Mouse (Mus musculus) limb, embryonic 10.5 days (tissue): ENCODE measurements around the gene Ctu2. TPM values are rescaled to one million over a fixed set of nuclear protein-coding genes. Genes with fewer than 3 reads are reported as not detected.
A peak's percentile ranks its signal among the peaks of the same experiment; 100 is the strongest.

Experiments used
- DNase-seq: peaks from one replicate; pipeline ENCODE4 v3.0.0-alpha.2; 2017; ENCODE audit warnings: low spot score
- H3K27ac ChIP-seq: fragments of 300-500 bp; sonication (generic); 2 replicates; pipeline ENCODE4 v1.5.1; 2016; ENCODE audit warnings: mild to moderate bottlenecking
- H3K27me3 ChIP-seq: fragments of 300-500 bp; sonication (generic); 2 replicates; pipeline ENCODE4 v1.6.1; 2016; ENCODE audit warnings: low read depth, mild to moderate bottlenecking; ENCODE audit not compliant: poor library complexity, severe bottlenecking
- H3K36me3 ChIP-seq: fragments of 300-500 bp; sonication (generic); 2 replicates; pipeline ENCODE4 v1.6.1; 2016; ENCODE audit warnings: mild to moderate bottlenecking, moderate library complexity
- H3K4me1 ChIP-seq: fragments of 300-500 bp; sonication (generic); 2 replicates; pipeline ENCODE4 v1.6.1; 2016
- H3K4me3 ChIP-seq: fragments of 300-500 bp; sonication (generic); 2 replicates; pipeline ENCODE4 v1.5.1; 2016; ENCODE audit warnings: mild to moderate bottlenecking, moderate library complexity
- H3K9me3 ChIP-seq: fragments of 300-500 bp; sonication (generic); replicated peaks from 2 replicates; pipeline ENCODE4 v1.6.1; 2016; ENCODE audit warnings: mild to moderate bottlenecking
- WGBS: fragments of 180-500 bp; shearing (Covaris S2); methylation state at CpG from one replicate; pipeline ENCODE4 v1.1.7; 2016; 5-methylcytosine and 5-hydroxymethylcytosine counted together
- polyA plus RNA-seq: library from polyadenylated mRNA; unstranded; fragments of >200 nt; fragmentation: Nextera tagmentation; extraction: Ambion mirVana; gene quantifications from 2 replicates; pipeline ENCODE4 v1.2.1, GENCODE M21; 2016

Gene Ctu2
- polyA plus RNA-seq, 1 experiment from 2014 or later = 80.3 TPM

DNA sequence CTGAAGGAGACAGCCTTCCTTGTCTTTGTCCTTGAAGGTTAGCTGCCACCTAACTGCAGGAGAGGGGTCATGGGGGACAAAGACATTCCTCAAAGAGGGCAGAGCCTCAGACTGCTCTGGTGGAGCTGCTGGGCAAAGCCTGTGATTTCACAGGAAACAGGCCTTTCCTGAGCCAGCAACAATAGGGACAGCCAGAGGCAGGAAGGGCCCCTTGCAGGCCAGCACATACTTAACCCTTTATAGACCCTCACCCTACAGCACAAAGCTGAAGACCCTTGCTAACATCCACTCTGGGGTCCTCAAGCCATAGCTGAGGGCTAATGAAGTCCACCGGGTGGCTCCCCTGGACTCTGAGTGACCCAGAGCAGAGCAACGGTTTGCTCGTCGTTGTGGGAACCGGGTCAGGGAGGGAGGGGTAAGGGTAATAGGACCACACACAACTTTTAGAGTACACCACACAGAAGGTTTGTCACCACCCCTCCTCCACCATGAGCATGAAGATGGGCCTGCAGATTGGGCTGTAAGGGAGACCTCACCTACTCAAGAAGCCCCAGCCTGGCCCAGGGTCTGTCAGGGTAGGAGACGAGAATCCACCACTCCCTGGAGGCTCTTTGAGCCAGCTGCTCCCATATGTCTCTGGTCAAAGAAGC is 41.7 kb downstream of the Ctu2 start:
- 17% methylated on average over 6 of the region's 6 CpGs for WGBS

GRCm38 (mm10) chr8:122520611-122521010 is 44.7 kb downstream of the Ctu2 start:
- peaks cover 73% of the 10 kb centered on the region for H3K4me1 ChIP-seq
- H3K4me3 ChIP-seq = no peak overlapping the region
- no peaks in the 10 kb centered on the region for H3K27me3 ChIP-seq
- H3K9me3 ChIP-seq = no peaks in the 10 kb centered on the region
- peak overlapping the region; percentile 56 for H3K27ac ChIP-seq
- no peaks in the 10 kb centered on the region for H3K36me3 ChIP-seq
- 88% methylated on average over 11 of the region's 11 CpGs for WGBS
- DNase-seq = no peak

More for the DNA sequence above, 41.7 kb downstream of the Ctu2 start:
- H3K9me3 ChIP-seq = no peaks in the 10 kb centered on the region
- H3K4me3 ChIP-seq = peak overlapping the region; percentile 20; the same call in 1 of the 2 replicates
- H3K36me3 ChIP-seq = peaks cover 10% of the 10 kb centered on the region
- DNase-seq = peak; percentile 52
- H3K4me1 ChIP-seq = peaks cover 57% of the 10 kb centered on the region
- peak overlapping the region; percentile 90 for H3K27ac ChIP-seq
- no peaks in the 10 kb centered on the region for H3K27me3 ChIP-seq

- Histone ChIP-seq H3K36me3 (peaks cover 3% of the 10 kb centered on the region; the same call in 1 of the 2 replicates), H3K4me3 (peak overlapping the region; percentile 28), H3K4me1 (peaks cover 73% of the 10 kb centered on the region), H3K27me3 (no peaks in the 10 kb centered on the region), H3K9me3 (no peaks in the 10 kb centered on the region), H3K27ac (peak overlapping the region; percentile 81)
- WGBS = 47% methylated on average over 14 of the region's 14 CpGs
- DNase-seq = peak; percentile 48
Measured at GRCm38 (mm10) chr8:122522796-122523651, 47.1 kb downstream of the Ctu2 start.

DNA sequence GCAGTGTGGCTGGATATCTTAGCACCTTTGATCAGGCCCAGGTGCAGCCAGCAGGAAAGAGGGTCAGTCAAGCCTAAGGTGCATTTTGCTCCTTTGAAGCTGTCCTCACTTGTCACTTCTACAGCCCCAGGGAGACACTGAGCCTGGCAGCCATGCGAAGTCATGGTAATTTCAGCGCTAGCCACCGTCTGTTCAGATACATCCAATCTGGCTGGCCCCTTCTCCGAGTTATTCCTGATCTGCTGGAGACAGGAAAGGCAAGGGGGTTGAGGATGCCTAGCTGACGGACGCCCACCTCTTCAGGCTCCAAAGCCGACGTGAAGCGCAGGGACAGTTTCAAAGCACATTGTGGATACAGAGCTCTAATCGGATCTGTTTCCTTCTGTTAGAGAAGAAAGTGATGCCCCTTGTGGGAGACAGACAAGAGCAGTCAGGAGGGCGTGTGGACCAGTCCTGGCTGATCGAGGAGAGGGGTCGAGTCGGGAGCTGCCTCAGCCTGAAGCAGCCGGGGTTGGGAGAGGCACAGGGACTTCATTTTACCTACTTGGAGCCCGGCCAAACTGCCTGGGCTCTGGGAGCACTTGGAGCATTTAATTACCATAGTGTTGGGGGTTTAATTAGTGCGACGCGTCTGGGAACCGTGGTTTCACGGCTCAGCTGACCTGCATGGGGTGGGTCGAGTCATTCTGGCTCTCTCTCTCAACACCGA is 47.9 kb downstream of the Ctu2 start:
- WGBS = 25% methylated on average over 23 of the region's 23 CpGs
- Histone ChIP-seq H3K36me3 (peaks cover 7% of the 10 kb centered on the region; the same call in 1 of the 2 replicates), H3K27me3 (no peaks in the 10 kb centered on the region), H3K9me3 (no peaks in the 10 kb centered on the region), H3K4me1 (peaks cover 65% of the 10 kb centered on the region), H3K27ac (peak overlapping the region; percentile 81), H3K4me3 (peak overlapping the region; percentile 28)
- peak; percentile 43 for DNase-seq

GRCm38 (mm10) chr8:122524506-122524905 is 48.6 kb downstream of the Ctu2 start:
- no peak for DNase-seq
- H3K4me1 ChIP-seq = peaks cover 60% of the 10 kb centered on the region
- WGBS = 85% methylated on average over 6 of the region's 6 CpGs
- H3K36me3 ChIP-seq = peaks cover 7% of the 10 kb centered on the region; the same call in 1 of the 2 replicates
- H3K9me3 ChIP-seq = no peaks in the 10 kb centered on the region
- H3K4me3 ChIP-seq = peak overlapping the region; percentile 28
- peak overlapping the region; percentile 81 for H3K27ac ChIP-seq
- H3K27me3 ChIP-seq = no peaks in the 10 kb centered on the region

GRCm38 (mm10) chr8:122525004-122525403 is 49.1 kb downstream of the Ctu2 start:
- peaks cover 7% of the 10 kb centered on the region; the same call in 1 of the 2 replicates for H3K36me3 ChIP-seq
- 70% methylated on average over 6 of the region's 6 CpGs for WGBS
- peak overlapping the region; percentile 81 for H3K27ac ChIP-seq
- no peak overlapping the region for H3K4me3 ChIP-seq
- no peak for DNase-seq
- H3K4me1 ChIP-seq = peaks cover 55% of the 10 kb centered on the region
- H3K27me3 ChIP-seq = no peaks in the 10 kb centered on the region
- H3K9me3 ChIP-seq = no peaks in the 10 kb centered on the region

GRCm38 (mm10) chr8:122526084-122526483 is 50.1 kb downstream of the Ctu2 start:
- Histone ChIP-seq H3K9me3 (no peaks in the 10 kb centered on the region), H3K4me1 (peaks cover 54% of the 10 kb centered on the region), H3K27me3 (no peaks in the 10 kb centered on the region), H3K4me3 (no peak overlapping the region), H3K36me3 (peaks cover 7% of the 10 kb centered on the region; the same call in 1 of the 2 replicates), H3K27ac (peak overlapping the region; percentile 59; the same call in 1 of the 2 replicates)
- WGBS = 77% methylated on average over 3 of the region's 3 CpGs
- DNase-seq = no peak

- Histone ChIP-seq H3K27me3 (no peaks in the 10 kb centered on the region), H3K4me3 (0 out of 2 replicates have a peak overlapping the region, but pooled peaks have one; percentile 4), H3K4me1 (peaks cover 58% of the 10 kb centered on the region), H3K9me3 (no peaks in the 10 kb centered on the region), H3K27ac (peak overlapping the region; percentile 59), H3K36me3 (peaks cover 7% of the 10 kb centered on the region; the same call in 1 of the 2 replicates)
- no peak for DNase-seq
- 65% methylated on average over 7 of the region's 7 CpGs for WGBS
Measured at GRCm38 (mm10) chr8:122526526-122527170, 50.7 kb downstream of the Ctu2 start.

DNA sequence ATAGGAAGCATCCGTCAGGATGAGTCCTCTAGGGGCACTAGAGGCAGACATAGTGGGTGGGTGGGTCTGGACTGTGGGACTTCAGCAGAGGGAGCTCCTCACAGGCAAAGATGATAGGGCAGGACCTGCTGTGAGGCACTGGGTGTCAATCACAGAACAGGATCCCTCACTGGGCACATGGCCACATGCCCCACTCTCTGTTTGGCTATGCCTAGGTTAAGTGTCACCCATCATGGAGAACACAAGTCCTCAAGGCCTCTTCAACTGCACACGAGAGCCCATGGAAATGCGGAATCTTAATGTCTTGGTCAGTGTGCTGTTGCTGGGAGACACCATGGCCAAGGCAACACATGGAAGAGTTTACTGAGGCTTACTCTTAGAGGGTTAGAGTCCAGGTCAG is 52.0 kb downstream of the Ctu2 start:
- no peaks in the 10 kb centered on the region for H3K27me3 ChIP-seq
- no peak for DNase-seq
- H3K27ac ChIP-seq = no peak overlapping the region
- H3K9me3 ChIP-seq = no peaks in the 10 kb centered on the region
- H3K36me3 ChIP-seq = peaks cover 7% of the 10 kb centered on the region; the same call in 1 of the 2 replicates
- WGBS = 98% methylated on average over 3 of the region's 3 CpGs
- peaks cover 66% of the 10 kb centered on the region for H3K4me1 ChIP-seq
- H3K4me3 ChIP-seq = no peak overlapping the region

DNA sequence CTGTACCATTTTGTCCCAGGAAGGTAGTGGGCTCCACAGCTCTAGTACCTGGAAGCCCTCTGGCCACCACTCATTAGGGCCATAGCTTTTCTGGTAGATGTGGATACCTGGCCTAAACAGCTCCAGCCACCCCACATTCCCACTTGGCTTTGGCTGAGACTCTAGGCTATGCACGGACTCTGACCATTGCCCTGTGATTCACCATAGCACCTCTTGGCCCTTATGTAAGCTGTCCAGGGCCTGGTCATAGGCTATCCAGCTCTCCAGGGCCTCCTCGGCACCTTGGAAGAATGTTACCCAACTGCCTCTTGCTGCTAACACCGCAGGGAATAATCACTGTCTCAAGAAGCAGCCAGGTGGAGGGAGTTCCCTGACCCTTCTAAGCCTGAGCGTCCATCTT is 53.2 kb downstream of the Ctu2 start:
- no peaks in the 10 kb centered on the region for H3K27me3 ChIP-seq
- no peak overlapping the region for H3K4me3 ChIP-seq
- WGBS = 90% methylated on average over 4 of the region's 4 CpGs
- peaks cover 60% of the 10 kb centered on the region for H3K4me1 ChIP-seq
- H3K36me3 ChIP-seq = peaks cover 7% of the 10 kb centered on the region; the same call in 1 of the 2 replicates
- DNase-seq = no peak
- H3K9me3 ChIP-seq = no peaks in the 10 kb centered on the region
- no peak overlapping the region for H3K27ac ChIP-seq

- WGBS = 89% methylated on average over 8 of the region's 8 CpGs
- Histone ChIP-seq H3K4me3 (no peak overlapping the region), H3K9me3 (no peaks in the 10 kb centered on the region), H3K27ac (peak overlapping the region; percentile 61), H3K27me3 (no peaks in the 10 kb centered on the region), H3K36me3 (peaks cover 7% of the 10 kb centered on the region; the same call in 1 of the 2 replicates), H3K4me1 (peaks cover 41% of the 10 kb centered on the region)
- DNase-seq = no peak
Measured at GRCm38 (mm10) chr8:122531312-122531711, 55.4 kb downstream of the Ctu2 start.
